Mouse (Mus musculus) heart, postnatal 25 days (tissue): ENCODE data around the gene Abr. TPM values are rescaled to one million over a fixed set of nuclear protein-coding genes. Genes with fewer than 3 reads are reported as not detected.

Experiments
- total RNA-seq, 2 experiments: library from RNA; stranded (reverse); gene quantifications; 2 replicates each; pipeline ENCODE4 v1.2.3; 2021

Abr gene
- total RNA-seq, 2 experiments from 2014 or later: 26.2 to 29.5 TPM

Other genes with a start within 250 kb of the Abr start
- 10 to 100 TPM; 11.6 to 14.8 TPM for gene Nxn, start 223.2 kb downstream of the Abr start, total RNA-seq
- 10 to 100 TPM; 51.1 to 57.1 TPM for gene Timm22, start 215.4 kb downstream of the Abr start, total RNA-seq
- gene Bhlha9, start 50.2 kb upstream of the Abr start, total RNA-seq: not detected
- 1 to 10 TPM; 3.7 to 4.2 TPM for gene Trarg1, start 57.5 kb upstream of the Abr start, total RNA-seq
- gene Gosr1, start 141.3 kb upstream of the Abr start, total RNA-seq: 10 to 100 TPM; 25.2 to 26.7 TPM
- 10 to 100 TPM; 36.7 to 43.9 TPM for gene Cpd, start 224.7 kb upstream of the Abr start, total RNA-seq